Mouse (Mus musculus): Measurements from ENCODE around the gene Mepe. TPM values are rescaled to one million over a fixed set of nuclear protein-coding genes. Genes with fewer than 3 reads are reported as not detected.

The Mepe gene
- polyA plus RNA-seq (2012; ENCODE audit: low replicate concordance): not detected in 2 replicates

DNA sequence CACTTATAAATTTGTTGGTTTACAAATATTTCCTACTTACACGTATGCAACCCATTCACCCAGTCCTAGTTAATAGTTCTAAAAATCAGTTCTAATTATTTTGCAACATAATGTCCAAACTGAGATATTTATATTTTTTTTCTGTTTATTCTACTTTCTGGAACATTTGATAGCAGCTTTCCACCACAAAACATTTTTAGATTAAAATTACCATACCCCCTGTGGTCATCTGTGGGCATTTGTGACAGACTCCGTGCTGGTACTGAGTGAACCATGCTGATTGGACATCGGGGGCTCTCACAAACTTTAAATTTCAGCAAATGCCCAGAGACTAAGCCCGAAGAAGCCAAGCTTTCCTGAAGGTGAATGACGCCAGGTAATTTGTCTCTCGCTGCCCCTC, at the start of gene Mepe:
Mepe (plus strand) TSS at position 301 of the 400 bp plus-strand sequence.

DNA sequence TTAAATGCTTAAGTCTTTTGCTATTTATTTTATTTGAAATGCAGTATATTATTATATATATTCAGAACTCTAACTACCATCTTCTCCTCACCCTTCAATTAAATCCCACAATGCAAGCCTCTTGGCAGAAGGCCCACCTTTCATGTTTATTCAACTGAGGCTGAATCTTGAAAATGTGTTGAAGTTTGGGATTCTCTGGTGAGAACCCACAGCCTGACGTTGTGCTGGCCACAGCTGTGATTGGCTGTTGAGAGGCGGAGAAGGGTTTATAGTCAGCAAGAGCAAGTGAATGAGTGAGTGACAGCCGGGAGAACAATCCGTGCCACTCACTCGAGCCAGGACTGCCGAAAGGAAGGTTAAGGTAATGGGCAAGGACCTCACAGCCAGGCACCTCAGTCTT, 26.1 kb upstream of the Mepe start, which contains the start of gene Ibsp:
Ibsp (plus strand) TSS at position 178 of the 400 bp plus-strand sequence.

Other genes starting within 250 kb of the Mepe start
- gene Gm17660, start 247.7 kb upstream of the Mepe start, polyA plus RNA-seq (2012; ENCODE audit: low replicate concordance): not detected in 2 replicates
- 0.54 TPM in 1 of 2 replicates, not detected in the other for gene Sparcl1, start 211.6 kb upstream of the Mepe start, polyA plus RNA-seq (2012; ENCODE audit: low replicate concordance)
- not detected in 2 replicates for gene Dspp, start 154.6 kb upstream of the Mepe start, polyA plus RNA-seq (2012; ENCODE audit: low replicate concordance)
- not detected in 2 replicates for gene Dmp1, start 122.7 kb upstream of the Mepe start, polyA plus RNA-seq (2012; ENCODE audit: low replicate concordance)
- not detected in 2 replicates for gene Ibsp, start 26.2 kb upstream of the Mepe start, polyA plus RNA-seq (2012; ENCODE audit: low replicate concordance)
- not detected in 2 replicates for gene Spp1, start 109.8 kb downstream of the Mepe start, polyA plus RNA-seq (2012; ENCODE audit: low replicate concordance)
- gene Pkd2, start 134.1 kb downstream of the Mepe start, polyA plus RNA-seq (2012; ENCODE audit: low replicate concordance): 0.49 and 1.0 TPM in 2 replicates
- gene BC005561, start 183.0 kb downstream of the Mepe start, polyA plus RNA-seq (2012; ENCODE audit: low replicate concordance): 0.63 and 1.0 TPM in 2 replicates

Measured in leukemia stem cell, adult 10-12 weeks (primary cell).